Mouse (Mus musculus) midbrain, embryonic 10.5 days (tissue): ENCODE results near the gene Unc13a. TPM values are rescaled to one million over a fixed set of nuclear protein-coding genes. Genes with fewer than 3 reads are reported as not detected.
A peak's percentile ranks its signal among the peaks of the same experiment; 100 is the strongest.

Experiments
- DNase-seq: peaks from one replicate; pipeline ENCODE4 v3.0.0-alpha.2; 2017; ENCODE audit warnings: low spot score
- H3K27ac ChIP-seq: fragments of 300-500 bp; sonication (generic); replicated peaks from 2 replicates; pipeline ENCODE4 v1.5.1; 2016; ENCODE audit warnings: mild to moderate bottlenecking
- H3K27me3 ChIP-seq: fragments of 300-500 bp; sonication (generic); 2 replicates; pipeline ENCODE4 v1.6.1; 2016; ENCODE audit warnings: low read depth, mild to moderate bottlenecking; ENCODE audit not compliant: poor library complexity, severe bottlenecking
- H3K36me3 ChIP-seq: fragments of 300-500 bp; sonication (generic); 2 replicates; pipeline ENCODE4 v1.6.1; 2016; ENCODE audit warnings: mild to moderate bottlenecking, moderate library complexity
- H3K4me1 ChIP-seq: fragments of 300-500 bp; sonication (generic); 2 replicates; pipeline ENCODE4 v1.6.1; 2016
- H3K4me3 ChIP-seq: fragments of 300-500 bp; sonication (generic); 2 replicates; pipeline ENCODE4 v1.5.1; 2016; ENCODE audit warnings: mild to moderate bottlenecking, moderate library complexity
- H3K9me3 ChIP-seq: fragments of 300-500 bp; sonication (generic); replicated peaks from 2 replicates; pipeline ENCODE4 v1.6.1; 2016; ENCODE audit warnings: mild to moderate bottlenecking
- WGBS: fragments of 180-500 bp; shearing (Covaris S2); methylation state at CpG from one replicate; pipeline ENCODE4 v1.1.7; 2016; 5-methylcytosine and 5-hydroxymethylcytosine counted together
- polyA plus RNA-seq: library from polyadenylated mRNA; unstranded; fragments of >200 nt; fragmentation: Nextera tagmentation; extraction: Ambion mirVana; gene quantifications from 2 replicates; pipeline ENCODE4 v1.2.1, GENCODE M21; 2016

Unc13a gene
- polyA plus RNA-seq, 1 experiment from 2014 or later = 4.6 TPM

DNA sequence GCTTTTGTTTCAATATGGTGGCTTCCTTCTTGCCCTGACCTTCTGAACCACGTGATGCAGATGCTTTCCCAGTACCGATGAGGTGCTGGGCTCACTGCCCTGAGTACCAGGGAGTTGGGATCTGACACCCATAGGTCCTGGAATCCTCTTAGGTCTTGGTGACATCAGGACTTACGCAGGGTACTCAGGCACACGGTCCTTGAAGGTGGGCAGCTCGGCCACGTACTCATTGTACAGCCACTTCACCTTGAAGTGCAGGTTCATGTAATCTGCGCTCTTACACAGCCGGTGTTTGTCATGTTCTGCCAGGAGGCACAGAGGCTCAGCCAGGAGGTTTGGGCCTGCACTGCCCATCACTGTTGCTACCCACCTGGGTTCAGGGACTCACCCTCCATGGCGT is 26.0 kb downstream of the Unc13a start:
- Histone ChIP-seq H3K9me3 (no peaks in the 10 kb centered on the region), H3K27me3 (no peaks in the 10 kb centered on the region; the same call in none of the 2 replicates), H3K4me3 (no peak overlapping the region), H3K36me3 (no peaks in the 10 kb centered on the region), H3K27ac (no peak overlapping the region), H3K4me1 (no peaks in the 10 kb centered on the region)
- 84% methylated on average over 9 of the region's 9 CpGs for WGBS
- no peak for DNase-seq

DNA sequence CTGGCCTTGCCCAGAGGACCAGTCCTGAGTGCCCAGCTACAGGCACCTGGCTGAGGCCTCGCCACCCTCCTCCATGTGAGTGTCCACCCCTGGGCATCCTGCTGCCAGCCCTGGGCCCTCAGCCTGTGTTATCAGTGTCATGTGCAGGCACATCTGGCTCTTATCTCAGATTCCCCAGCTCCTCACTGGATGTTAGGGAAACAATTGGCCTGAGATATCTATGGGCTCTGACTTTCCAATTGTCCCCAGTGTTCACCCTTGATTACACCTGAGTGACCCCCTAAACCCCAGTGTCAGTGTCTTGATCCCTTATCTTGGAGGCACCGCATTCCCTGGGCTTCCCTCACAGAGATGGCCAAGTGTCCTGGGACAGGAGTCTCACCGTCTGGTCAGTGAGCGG is 32.2 kb downstream of the Unc13a start:
- Histone ChIP-seq H3K9me3 (no peaks in the 10 kb centered on the region), H3K4me3 (no peak overlapping the region), H3K36me3 (no peaks in the 10 kb centered on the region), H3K27ac (no peak overlapping the region), H3K4me1 (peaks cover 6% of the 10 kb centered on the region), H3K27me3 (peaks cover 40% of the 10 kb centered on the region)
- no peak for DNase-seq
- 95% methylated on average over 4 of the region's 4 CpGs for WGBS

DNA sequence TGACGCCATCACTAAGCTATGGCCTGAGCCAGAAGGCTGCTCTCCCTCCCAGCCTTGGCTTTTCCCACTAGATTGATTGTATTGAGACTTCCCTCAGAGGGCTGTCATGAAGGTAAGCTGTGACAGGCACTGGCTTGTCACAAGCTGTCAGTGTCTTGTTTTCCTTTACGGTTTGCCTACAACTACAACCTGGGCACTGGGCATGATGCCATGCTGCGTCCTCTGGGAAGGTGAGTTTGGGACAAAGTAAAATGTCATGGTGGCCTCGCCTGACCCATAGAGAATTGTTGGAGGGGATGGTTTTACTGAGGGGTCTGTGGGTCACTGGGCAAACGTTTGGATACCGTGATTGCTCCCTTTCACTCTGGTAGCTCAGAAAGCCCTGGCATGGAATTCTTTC is 33.2 kb downstream of the Unc13a start:
- no peak overlapping the region for H3K4me3 ChIP-seq
- H3K9me3 ChIP-seq = peaks cover 6% of the 10 kb centered on the region
- DNase-seq = no peak
- H3K27ac ChIP-seq = no peak overlapping the region
- H3K36me3 ChIP-seq = no peaks in the 10 kb centered on the region
- H3K27me3 ChIP-seq = peaks cover 50% of the 10 kb centered on the region
- peaks cover 16% of the 10 kb centered on the region for H3K4me1 ChIP-seq
- 74% methylated on average over 6 of the region's 6 CpGs for WGBS

DNA sequence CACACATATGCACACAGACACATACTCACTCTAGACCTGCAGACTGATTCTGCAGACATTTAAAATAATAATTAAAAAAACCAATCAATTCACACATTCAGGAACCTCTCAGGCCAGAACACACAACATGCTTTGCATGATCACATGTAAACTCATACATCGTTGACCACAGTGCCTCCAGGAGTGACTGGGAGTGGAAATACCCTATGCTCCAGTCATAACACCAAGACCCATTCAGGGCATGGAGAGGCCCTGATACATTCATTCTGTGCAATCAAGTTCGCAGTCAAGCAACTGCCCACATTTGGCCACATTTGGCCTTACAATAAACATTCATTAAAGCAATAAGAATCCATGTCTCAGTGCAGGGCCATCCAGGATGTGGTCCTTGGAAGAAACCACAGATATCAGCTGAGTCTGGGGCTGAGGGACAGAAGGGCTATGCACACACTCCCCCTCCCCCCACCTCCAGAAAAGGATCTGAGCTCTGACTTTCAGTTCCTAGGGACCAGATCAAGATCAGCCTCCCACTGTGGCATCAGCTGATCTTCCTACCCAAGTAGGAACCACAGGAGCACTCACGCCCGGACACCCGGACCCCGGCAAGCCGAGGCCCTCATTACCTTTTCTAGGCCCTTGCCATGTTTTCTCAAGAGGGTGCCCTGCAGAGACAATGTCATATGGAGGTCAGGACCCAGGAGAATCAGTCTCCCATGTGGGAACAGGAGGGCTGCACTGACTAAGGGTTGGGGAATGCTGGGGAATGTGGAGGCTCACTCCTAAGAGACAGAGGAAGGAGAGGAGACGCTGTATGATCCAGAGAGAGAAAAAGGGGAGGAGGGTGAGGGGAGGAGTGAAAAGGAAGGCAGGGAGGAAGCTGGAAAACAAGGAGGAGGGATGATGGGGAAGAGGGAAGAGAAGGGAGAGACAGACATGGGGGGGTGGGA is 34.1 kb downstream of the Unc13a start:
- H3K9me3 ChIP-seq = peaks cover 15% of the 10 kb centered on the region
- peaks cover 59% of the 10 kb centered on the region for H3K27me3 ChIP-seq
- H3K4me3 ChIP-seq = no peak overlapping the region
- no peak overlapping the region for H3K27ac ChIP-seq
- DNase-seq = no peak
- WGBS = 65% methylated on average over 8 of the region's 8 CpGs
- H3K36me3 ChIP-seq = no peaks in the 10 kb centered on the region; the same call in 1 of the 2 replicates
- H3K4me1 ChIP-seq = peaks cover 17% of the 10 kb centered on the region

DNA sequence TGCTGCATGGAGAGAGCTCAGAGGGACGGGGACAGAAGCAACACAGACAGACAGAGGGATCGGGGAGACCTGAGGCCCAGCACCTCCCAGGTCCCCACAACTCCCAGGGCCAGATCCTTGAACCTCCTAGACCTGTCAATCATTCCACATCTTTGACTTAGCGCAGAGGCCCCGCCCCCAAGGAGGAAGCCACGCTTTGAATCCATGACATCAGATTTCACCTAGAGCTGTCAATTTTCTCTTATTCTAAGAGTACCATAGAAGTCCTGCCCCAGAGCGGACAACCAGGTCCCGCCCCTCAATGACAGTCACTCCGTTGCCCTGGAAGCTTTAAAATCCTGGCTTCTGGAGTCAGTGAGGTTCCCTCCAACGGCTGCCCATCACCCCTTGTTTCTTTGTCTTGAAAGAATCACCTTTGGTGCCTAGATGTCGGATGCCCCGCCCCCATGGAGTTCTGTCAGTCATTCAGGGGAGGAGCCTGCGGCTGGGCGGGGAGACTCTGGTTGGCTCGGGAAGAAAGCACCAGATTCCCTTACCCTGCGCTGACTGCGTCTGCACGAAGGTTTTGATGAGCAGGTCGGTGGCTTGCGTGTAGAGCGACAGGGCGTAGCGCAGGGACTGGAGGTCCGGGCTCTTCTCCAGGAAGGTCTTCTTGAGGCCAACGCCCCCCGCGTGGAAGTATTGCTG is 37.4 kb downstream of the Unc13a start:
- Histone ChIP-seq H3K4me3 (peak overlapping the region; percentile 33), H3K9me3 (peaks cover 19% of the 10 kb centered on the region), H3K36me3 (no peaks in the 10 kb centered on the region; the same call in 1 of the 2 replicates), H3K27me3 (peaks cover 88% of the 10 kb centered on the region), H3K27ac (no peak overlapping the region; the same call in 1 of the 2 replicates), H3K4me1 (peaks cover 29% of the 10 kb centered on the region)
- 2% methylated on average over 26 of the region's 26 CpGs for WGBS
- peak; percentile 66 for DNase-seq

DNA sequence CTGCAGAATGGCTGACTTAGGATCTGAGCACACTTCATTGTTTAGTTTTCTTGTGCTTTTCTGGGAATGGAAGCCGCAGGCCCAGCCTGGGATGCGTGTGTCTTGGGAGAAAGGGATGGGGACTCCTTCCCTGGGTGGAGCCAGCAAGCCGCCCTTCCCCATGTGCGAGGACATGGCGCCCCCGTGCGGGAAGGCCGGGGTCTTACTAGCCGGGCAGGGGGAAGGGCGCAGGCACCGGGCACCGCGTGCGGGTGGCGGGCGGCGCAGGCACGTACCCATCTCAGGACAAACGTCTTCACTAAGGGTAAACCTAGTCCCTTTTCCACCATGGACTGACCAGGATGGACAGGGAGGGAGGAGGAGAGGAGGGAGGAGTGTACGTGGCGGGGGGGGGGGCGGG is 38.4 kb downstream of the Unc13a start:
- Histone ChIP-seq H3K4me1 (peaks cover 39% of the 10 kb centered on the region), H3K9me3 (peaks cover 19% of the 10 kb centered on the region), H3K27ac (no peak overlapping the region), H3K36me3 (no peaks in the 10 kb centered on the region; the same call in 1 of the 2 replicates), H3K27me3 (peaks cover 82% of the 10 kb centered on the region), H3K4me3 (no peak overlapping the region)
- WGBS = 7% methylated on average over 15 of the region's 22 CpGs
- peak; percentile 33 for DNase-seq

DNA sequence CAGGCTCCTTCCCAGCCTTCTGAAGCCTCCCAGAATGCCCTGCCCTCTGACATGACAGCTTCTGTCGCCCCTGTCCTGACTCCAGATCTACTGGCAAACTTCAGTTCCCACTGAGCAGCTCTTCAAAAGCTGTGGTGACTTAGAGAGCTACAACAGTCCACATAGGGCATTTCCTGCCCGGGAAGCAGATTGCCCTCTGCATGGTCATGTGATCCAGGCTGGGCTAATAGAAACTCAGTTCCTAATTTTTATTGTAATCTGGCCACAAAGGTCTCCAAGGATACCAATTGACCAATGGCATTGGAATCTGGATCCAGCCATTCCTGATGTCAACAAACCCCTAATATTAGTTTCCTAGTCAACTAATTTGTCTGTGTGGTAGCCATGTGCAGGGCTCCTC is 39.7 kb downstream of the Unc13a start:
- Histone ChIP-seq H3K9me3 (peaks cover 19% of the 10 kb centered on the region), H3K36me3 (no peaks in the 10 kb centered on the region; the same call in 1 of the 2 replicates), H3K27ac (no peak overlapping the region), H3K4me1 (peaks cover 50% of the 10 kb centered on the region), H3K27me3 (peaks cover 80% of the 10 kb centered on the region), H3K4me3 (no peak overlapping the region)
- 61% methylated on average over 2 of the region's 2 CpGs for WGBS
- no peak for DNase-seq

DNA sequence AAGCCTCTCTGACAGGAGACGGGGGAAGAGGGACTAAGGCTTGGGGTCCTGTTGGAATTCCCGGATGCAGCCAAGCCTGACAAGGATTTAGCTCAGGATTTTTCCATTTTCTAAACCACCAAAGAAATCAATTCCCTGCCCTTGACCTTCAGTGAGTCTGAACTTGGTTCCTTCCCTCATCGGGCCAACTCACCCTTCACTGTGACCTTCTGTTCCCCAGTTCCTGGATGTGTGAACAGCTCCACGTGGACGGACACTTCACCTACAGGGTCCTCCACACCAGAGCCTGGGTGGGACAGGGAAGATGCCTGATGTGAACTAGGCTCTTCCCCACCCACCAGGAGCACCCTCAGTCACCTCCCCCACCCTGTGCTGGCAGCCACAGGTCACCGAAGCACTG is 40.8 kb downstream of the Unc13a start:
- peaks cover 50% of the 10 kb centered on the region for H3K4me1 ChIP-seq
- peaks cover 6% of the 10 kb centered on the region for H3K36me3 ChIP-seq
- peaks cover 19% of the 10 kb centered on the region for H3K9me3 ChIP-seq
- H3K27ac ChIP-seq = no peak overlapping the region
- peaks cover 68% of the 10 kb centered on the region for H3K27me3 ChIP-seq
- no peak for DNase-seq
- 92% methylated on average over 6 of the region's 6 CpGs for WGBS
- no peak overlapping the region for H3K4me3 ChIP-seq

DNA sequence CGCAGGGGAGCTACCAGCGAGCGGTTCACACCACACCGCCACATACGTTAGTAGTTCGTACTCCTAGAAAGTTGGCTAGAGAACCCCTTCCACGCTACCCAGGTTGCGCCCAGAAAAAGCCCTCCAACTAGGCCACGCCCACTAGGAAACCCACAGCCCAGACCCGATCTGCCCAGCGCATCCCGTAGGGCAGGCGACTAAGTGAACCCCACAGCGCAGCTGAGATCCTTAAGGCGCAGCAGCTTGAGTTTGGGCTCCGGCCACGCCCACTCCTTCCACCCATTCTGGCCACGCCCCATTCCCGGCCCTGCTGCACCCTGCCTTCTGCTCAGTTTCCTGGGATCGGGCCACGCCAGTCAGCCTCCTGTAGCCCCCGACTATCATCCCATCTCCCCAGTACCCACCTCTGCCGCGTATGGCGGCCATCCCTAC is 41.8 kb downstream of the Unc13a start:
- peak; percentile 55 for DNase-seq
- H3K4me1 ChIP-seq = peaks cover 49% of the 10 kb centered on the region
- WGBS = 5% methylated on average over 25 of the region's 25 CpGs
- H3K27me3 ChIP-seq = peaks cover 59% of the 10 kb centered on the region
- peak overlapping the region; percentile 66 for H3K4me3 ChIP-seq
- peaks cover 19% of the 10 kb centered on the region for H3K9me3 ChIP-seq
- H3K36me3 ChIP-seq = peaks cover 15% of the 10 kb centered on the region
- peak overlapping the region; percentile 83 for H3K27ac ChIP-seq

DNA sequence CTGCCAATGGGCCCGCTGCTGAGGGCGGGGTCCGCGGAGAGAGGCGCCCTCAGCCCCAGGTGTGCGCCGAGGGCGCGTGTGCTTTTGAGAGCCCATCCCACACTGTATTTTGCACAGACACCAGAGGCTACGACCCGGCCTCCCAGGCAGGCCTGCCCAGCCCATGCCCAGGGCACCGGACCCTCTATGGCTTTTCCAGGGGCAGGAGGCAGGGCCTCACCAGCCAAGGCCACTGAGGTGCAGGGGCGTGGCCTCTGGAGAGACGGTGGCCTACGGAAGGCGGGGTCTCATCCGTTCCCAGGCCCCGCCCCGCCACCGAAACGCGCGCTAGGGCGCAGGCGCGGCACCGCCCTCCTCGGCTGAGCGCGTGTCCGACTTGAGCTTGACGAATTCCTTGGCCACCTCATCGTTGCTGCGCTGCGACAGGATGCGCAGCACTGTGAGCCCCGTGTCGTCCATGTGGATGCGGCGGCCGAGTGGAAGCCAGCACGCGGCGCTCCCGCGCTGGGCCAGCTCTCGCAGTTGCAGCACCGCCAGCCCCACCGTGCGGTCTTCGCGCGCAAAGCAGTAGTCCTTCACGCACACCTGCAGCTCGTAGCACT is 42.4 kb downstream of the Unc13a start:
- Histone ChIP-seq H3K4me1 (peaks cover 43% of the 10 kb centered on the region), H3K4me3 (peak overlapping the region; percentile 66), H3K9me3 (peaks cover 19% of the 10 kb centered on the region), H3K27ac (peak overlapping the region; percentile 83), H3K36me3 (peaks cover 21% of the 10 kb centered on the region), H3K27me3 (peaks cover 53% of the 10 kb centered on the region)
- WGBS = under 1% methylated on average over 55 of the region's 55 CpGs
- DNase-seq = peak; percentile 95

DNA sequence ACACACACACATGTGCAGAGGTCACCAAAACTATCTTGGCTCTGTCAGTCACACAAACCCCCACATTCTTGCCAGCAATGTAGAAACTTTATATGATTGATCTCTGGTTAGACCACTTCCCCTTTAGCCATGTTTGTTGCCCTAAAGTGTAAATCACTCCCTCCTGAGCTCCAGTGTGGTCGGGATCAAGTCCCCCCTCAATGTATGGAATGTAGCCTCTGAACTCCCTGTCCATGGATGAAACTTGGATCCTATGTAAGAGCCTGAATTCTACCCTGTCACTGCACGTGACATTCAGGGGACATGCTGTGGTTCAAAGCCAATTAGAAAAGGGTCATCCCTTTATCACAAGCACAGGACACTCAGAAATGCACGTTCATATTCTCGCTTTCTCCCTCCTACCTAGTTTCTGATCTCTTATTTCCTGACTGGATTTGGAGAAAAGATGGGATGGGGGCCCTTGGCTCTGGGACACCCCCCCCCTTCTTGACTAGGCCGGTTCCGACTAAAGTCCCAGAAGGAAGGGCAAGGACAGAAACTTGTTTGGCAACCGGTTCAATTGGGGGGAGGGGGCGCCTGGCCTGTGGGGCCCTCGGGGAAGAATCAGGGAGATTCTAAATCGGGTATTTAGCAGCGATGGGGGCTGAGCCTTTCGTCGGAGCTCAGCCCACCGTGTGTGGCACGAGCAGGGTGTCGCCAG is 43.0 kb downstream of the Unc13a start:
- Histone ChIP-seq H3K27me3 (peaks cover 46% of the 10 kb centered on the region), H3K4me3 (peak overlapping the region; percentile 66), H3K36me3 (peaks cover 28% of the 10 kb centered on the region), H3K4me1 (peaks cover 36% of the 10 kb centered on the region), H3K9me3 (peaks cover 16% of the 10 kb centered on the region), H3K27ac (peak overlapping the region; percentile 83)
- WGBS = 9% methylated on average over 16 of the region's 16 CpGs
- DNase-seq = no peak
